Mouse (Mus musculus): ENCODE results near the gene Axin1. TPM values are rescaled to one million over a fixed set of nuclear protein-coding genes. Genes with fewer than 3 reads are reported as not detected.
"Not testable (repeated sequence)": the region's sequence is repeated elsewhere in the genome, so short reads cannot be mapped to it uniquely, and the experiment has no call there.

Gene Axin1
- 3.2 and 3.3 TPM in 2 replicates for polyA plus RNA-seq (2012)

DNA sequence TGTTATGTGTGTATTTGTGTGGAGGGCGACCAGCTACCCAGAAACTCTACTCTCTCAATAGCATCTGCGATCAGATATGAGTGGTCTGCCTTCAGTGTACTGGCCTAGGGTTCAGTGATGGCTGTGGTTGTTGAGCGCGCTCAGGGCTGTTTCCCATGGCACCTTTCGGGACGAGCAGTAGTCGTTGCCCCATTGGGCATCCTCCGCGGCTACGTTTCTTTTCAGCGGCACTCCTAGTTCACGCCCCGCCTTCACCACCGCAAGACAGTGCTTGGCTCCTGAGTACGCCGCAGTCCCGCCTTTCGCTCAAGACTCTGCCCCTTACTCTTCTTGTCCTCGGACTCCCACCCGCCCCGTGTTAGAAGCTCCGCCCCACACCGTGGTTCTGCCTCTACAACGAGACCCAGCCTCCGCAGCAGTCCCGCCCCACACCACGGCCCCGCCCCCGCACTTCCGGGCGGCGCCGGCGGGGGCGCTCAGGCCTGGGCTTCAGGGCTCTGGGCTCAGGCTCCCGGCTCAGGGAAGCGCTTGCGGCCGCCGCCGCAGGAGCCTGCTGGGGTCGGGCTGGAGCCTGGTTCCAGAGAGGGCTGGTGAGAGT lies at the start of gene Axin1:
Gene Axin1, plus strand, starts transcription at position 450 of the 598 bp plus-strand sequence.
- H3K9me3 ChIP-seq (ENCODE audit: control insufficient read depth, low read length), result no peaks in the 10 kb centered on the region
- no peak; the same call in 1 of the 2 replicates for TF ChIP-seq GATA1 (IDR thresholded peaks at IDR 0.05; ENCODE audit: low read length)
- TF ChIP-seq TAL1 (IDR thresholded peaks at IDR 0.05; ENCODE audit: low read length), result no peak
- H3K4me3 ChIP-seq (replicated peaks), result peak within 1 kb of the TSS; percentile 93
- no peaks in the 10 kb centered on the region for H3K27me3 ChIP-seq (ENCODE audit: control insufficient read depth)
- H3K36me3 ChIP-seq (ENCODE audit: control insufficient read depth), result peaks cover 16% of the 10 kb centered on the region
- H3K4me1 ChIP-seq (ENCODE audit: control insufficient read depth), result peaks cover 42% of the 10 kb centered on the region

- Histone ChIP-seq H3K36me3 (ENCODE audit: control insufficient read depth) (peaks cover 12% of the 10 kb centered on the region), H3K4me3 (replicated peaks) (peak within 1 kb of the TSS; percentile 66), H3K4me1 (ENCODE audit: control insufficient read depth) (peaks cover 27% of the 10 kb centered on the region), H3K9me3 (ENCODE audit: control insufficient read depth, low read length) (peaks cover 3% of the 10 kb centered on the region), H3K27me3 (ENCODE audit: control insufficient read depth) (no peaks in the 10 kb centered on the region)
- no peak for TF ChIP-seq TAL1 (IDR thresholded peaks at IDR 0.05; ENCODE audit: low read length)
- no peak for TF ChIP-seq GATA1 (IDR thresholded peaks at IDR 0.05; ENCODE audit: low read length)
Observed at GRCm38 (mm10) chr17:26089905-26090632, 48.4 kb upstream of the Axin1 start, which contains the start of gene Decr2. Gene Decr2, minus strand, starts transcription at chr17:26090337.

GRCm38 (mm10) chr17:26094531-26095110 lies 43.9 kb upstream of the Axin1 start:
- TF ChIP-seq GATA1 (IDR thresholded peaks at IDR 0.05; ENCODE audit: low read length) (no peak), TAL1 (IDR thresholded peaks at IDR 0.05; ENCODE audit: low read length) (no peak)
- peaks cover 38% of the 10 kb centered on the region for H3K4me1 ChIP-seq (ENCODE audit: control insufficient read depth)
- peaks cover 12% of the 10 kb centered on the region for H3K36me3 ChIP-seq (ENCODE audit: control insufficient read depth)
- H3K27me3 ChIP-seq (ENCODE audit: control insufficient read depth), result no peaks in the 10 kb centered on the region
- peak overlapping the region; percentile 69 for H3K4me3 ChIP-seq (replicated peaks)
- peaks cover 3% of the 10 kb centered on the region for H3K9me3 ChIP-seq (ENCODE audit: control insufficient read depth, low read length)

- TF ChIP-seq GATA1 (IDR thresholded peaks at IDR 0.05; ENCODE audit: low read length), result no peak
- no peak for TF ChIP-seq TAL1 (IDR thresholded peaks at IDR 0.05; ENCODE audit: low read length)
- peak within 1 kb of the TSS; percentile 69 for H3K4me3 ChIP-seq (replicated peaks)
- peaks cover 34% of the 10 kb centered on the region for H3K4me1 ChIP-seq (ENCODE audit: control insufficient read depth)
- H3K36me3 ChIP-seq (ENCODE audit: control insufficient read depth), result peaks cover 12% of the 10 kb centered on the region
- H3K9me3 ChIP-seq (ENCODE audit: control insufficient read depth, low read length), result peaks cover 3% of the 10 kb centered on the region
- no peaks in the 10 kb centered on the region; the same call in 1 of the 2 replicates for H3K27me3 ChIP-seq (ENCODE audit: control insufficient read depth)
Observed at GRCm38 (mm10) chr17:26095121-26095740, 43.3 kb upstream of the Axin1 start, which contains the start of gene Nme4. Gene Nme4, minus strand, starts transcription at chr17:26095602.

- Histone ChIP-seq H3K9me3 (ENCODE audit: control insufficient read depth, low read length) (no peaks in the 10 kb centered on the region), H3K4me1 (ENCODE audit: control insufficient read depth) (peaks cover 39% of the 10 kb centered on the region), H3K4me3 (replicated peaks) (no peak overlapping the region), H3K27me3 (ENCODE audit: control insufficient read depth) (no peaks in the 10 kb centered on the region; the same call in 1 of the 2 replicates), H3K36me3 (ENCODE audit: control insufficient read depth) (no peaks in the 10 kb centered on the region; the same call in 1 of the 2 replicates)
- TF ChIP-seq GATA1 (IDR thresholded peaks at IDR 0.05; ENCODE audit: low read length), result no peak
- TF ChIP-seq TAL1 (IDR thresholded peaks at IDR 0.05; ENCODE audit: low read length), result no peak
Observed at GRCm38 (mm10) chr17:26098461-26098860, 40.0 kb upstream of the Axin1 start.

DNA sequence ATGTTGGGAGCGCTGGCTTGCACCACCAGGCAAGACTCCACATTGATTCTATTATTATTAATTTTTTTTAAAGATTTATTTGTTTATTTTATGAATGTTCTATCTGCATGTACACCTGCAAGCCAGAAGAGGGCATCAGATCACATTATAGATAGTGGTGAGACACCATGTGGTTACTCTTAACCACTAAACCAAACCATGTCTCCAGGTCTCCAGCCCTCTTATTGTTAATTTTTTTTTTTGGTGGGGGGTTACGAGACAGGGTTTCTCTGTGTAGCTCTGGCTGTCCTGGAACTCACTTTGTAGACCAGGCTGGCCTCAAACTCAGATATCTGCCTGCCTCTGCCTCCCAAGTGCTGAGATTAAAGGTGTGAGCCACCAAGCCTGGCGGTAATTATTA lies 39.2 kb upstream of the Axin1 start:
- H3K36me3 ChIP-seq (ENCODE audit: control insufficient read depth); H3K9me3 ChIP-seq (ENCODE audit: control insufficient read depth, low read length); H3K4me3 ChIP-seq (replicated peaks); H3K27me3 ChIP-seq (ENCODE audit: control insufficient read depth): not testable (repeated sequence)
- H3K4me1 ChIP-seq (ENCODE audit: control insufficient read depth), result peaks cover 30% of the 10 kb centered on the region

- TF ChIP-seq TAL1 (IDR thresholded peaks at IDR 0.05; ENCODE audit: low read length) (no peak), GATA1 (IDR thresholded peaks at IDR 0.05; ENCODE audit: low read length) (no peak)
- no peak overlapping the region for H3K4me3 ChIP-seq (replicated peaks)
- H3K27me3 ChIP-seq (ENCODE audit: control insufficient read depth), result no peaks in the 10 kb centered on the region; the same call in 1 of the 2 replicates
- H3K4me1 ChIP-seq (ENCODE audit: control insufficient read depth), result peaks cover 22% of the 10 kb centered on the region
- H3K36me3 ChIP-seq (ENCODE audit: control insufficient read depth), result no peaks in the 10 kb centered on the region
- H3K9me3 ChIP-seq (ENCODE audit: control insufficient read depth, low read length), result no peaks in the 10 kb centered on the region
Observed at GRCm38 (mm10) chr17:26100166-26100565, 38.3 kb upstream of the Axin1 start.

- H3K4me1 ChIP-seq (ENCODE audit: control insufficient read depth), result peaks cover 13% of the 10 kb centered on the region
- H3K36me3 ChIP-seq (ENCODE audit: control insufficient read depth), result no peaks in the 10 kb centered on the region
- H3K4me3 ChIP-seq (replicated peaks), result no peak overlapping the region
- H3K27me3 ChIP-seq (ENCODE audit: control insufficient read depth), result no peaks in the 10 kb centered on the region; the same call in 1 of the 2 replicates
- no peaks in the 10 kb centered on the region for H3K9me3 ChIP-seq (ENCODE audit: control insufficient read depth, low read length)
- TF ChIP-seq TAL1 (IDR thresholded peaks at IDR 0.05; ENCODE audit: low read length) (no peak), GATA1 (IDR thresholded peaks at IDR 0.05; ENCODE audit: low read length) (no peak)
Observed at GRCm38 (mm10) chr17:26101478-26101877, 37.0 kb upstream of the Axin1 start.

GRCm38 (mm10) chr17:26105619-26106018 lies 32.9 kb upstream of the Axin1 start:
- peaks cover 13% of the 10 kb centered on the region for H3K27me3 ChIP-seq (ENCODE audit: control insufficient read depth)
- no peaks in the 10 kb centered on the region for H3K9me3 ChIP-seq (ENCODE audit: control insufficient read depth, low read length)
- TF ChIP-seq GATA1 (IDR thresholded peaks at IDR 0.05; ENCODE audit: low read length) (no peak), TAL1 (IDR thresholded peaks at IDR 0.05; ENCODE audit: low read length) (no peak)

More at GRCm38 (mm10) chr17:26105619-26106018, 32.9 kb upstream of the Axin1 start:
- Histone ChIP-seq H3K4me3 (replicated peaks) (no peak overlapping the region), H3K4me1 (ENCODE audit: control insufficient read depth) (peaks cover 8% of the 10 kb centered on the region), H3K36me3 (ENCODE audit: control insufficient read depth) (no peaks in the 10 kb centered on the region)

All from erythroblast, embryonic 14.5 days (primary cell).